10 mouse cellular contexts compared by ENCODE assay signal in genomic region chr9:63980179-63981086, GRCm38 (mm10). TPM values are rescaled to one million over a fixed set of nuclear protein-coding genes. Genes with fewer than 3 reads are reported as not detected.
DNase-seq lines count a peak whose midpoint lies in the region; ATAC-seq and TF ChIP-seq lines count a peak whose summit lies in the region.
"Had no signal": no experiment of that assay in that cellular context is flagged by ENCODE, and none has a peak within 500 bp of the region (broad histone marks: within the 10 kb centered on the region; RNA-seq: fewer than 3 reads in every experiment).

No protein-coding gene starts in this region.

- peak overlapping the region; percentile 69 for H3K9ac ChIP-seq in heart, embryonic 13.5 days
- no peak overlapping the region for H3K9ac ChIP-seq in limb, embryonic 15.5 days

- POLR2A ChIA-PET in Patski (lab: Charles Lee), result interaction anchor here (0.9 kb wide), 1 partner anchor 115 kb away, joined by 3 read pairs; no protein-coding TSS in a partner anchor

- peak overlapping the region; percentile 49 for H3K4me2 ChIP-seq in heart, embryonic 13.5 days
- peak overlapping the region; percentile 28 for H3K4me2 ChIP-seq in limb, embryonic 15.5 days

- H3K4me1 ChIP-seq in heart, embryonic 13.5 days, result peaks cover 100% of the 10 kb centered on the region
- peaks cover 91% of the 10 kb centered on the region for H3K4me1 ChIP-seq in hindbrain, embryonic 10.5 days (replicated peaks)
- H3K4me1 ChIP-seq in limb, embryonic 15.5 days, result peaks cover 91% of the 10 kb centered on the region

- peaks cover 32% of the 10 kb centered on the region for H3K36me3 ChIP-seq in heart, embryonic 13.5 days
- H3K36me3 ChIP-seq in hindbrain, embryonic 10.5 days, result peaks cover 20% of the 10 kb centered on the region
- H3K36me3 ChIP-seq in limb, embryonic 15.5 days, result peaks cover 5% of the 10 kb centered on the region; the same call in 1 of the 2 replicates

- peak overlapping the region; percentile 95 for H3K27ac ChIP-seq in heart, embryonic 13.5 days (replicated peaks)
- H3K27ac ChIP-seq in hindbrain, embryonic 10.5 days, result peak overlapping the region; percentile 74
- peak overlapping the region; percentile 83 for H3K27ac ChIP-seq in limb, embryonic 15.5 days

- in situ Hi-C loops in Patski (cut with MboI; ENCODE audit: low pct_unique_long_range_greater_than_20kb), result no loop called here

- no peak for DNase-seq in heart, adult 8-10 months (ENCODE audit: low spot score)
- peak; percentile 82 for DNase-seq in Patski (ENCODE audit: low read depth, low spot score)
- no peak for DNase-seq in hindbrain, embryonic 10.5 days (ENCODE audit: low spot score)
- no peak for DNase-seq in testis, postnatal 10 days (ENCODE audit: low spot score)
- no peak for DNase-seq in layer of hippocampus, adult 8-10 months (ENCODE audit: low spot score in 2 of 2)
- DNase-seq in urinary bladder, postnatal 14 days (ENCODE audit: low spot score), result no peak
- DNase-seq: adrenal gland, postnatal 25 days; gastrocnemius, postnatal 14 days had no signal

- no peaks in the 10 kb centered on the region for H3K9me3 ChIP-seq in heart, embryonic 13.5 days
- H3K9me3 ChIP-seq in hindbrain, embryonic 10.5 days, result no peaks in the 10 kb centered on the region
- no peaks in the 10 kb centered on the region for H3K9me3 ChIP-seq in limb, embryonic 15.5 days

- CTCF ChIA-PET in Patski (lab: Charles Lee), result interaction anchor here (1.0 to 3.6 kb wide), 6 partner anchors 9 to 52 kb away, joined by 3 to 22 read pairs (median 6); no protein-coding TSS in a partner anchor

- WGBS in heart, embryonic 13.5 days, result 19% methylated on average over 18 of the region's 18 CpGs
- 16% methylated on average over 18 of the region's 18 CpGs for WGBS in hindbrain, embryonic 10.5 days
- 4% methylated on average over 18 of the region's 18 CpGs for WGBS in limb, embryonic 15.5 days

- TF ChIP-seq CTCF in Patski (IDR thresholded peaks at IDR 0.05), result no peak

- no peaks in the 10 kb centered on the region for H3K27me3 ChIP-seq in heart, embryonic 13.5 days (replicated peaks)
- H3K27me3 ChIP-seq in Patski, result no peaks in the 10 kb centered on the region
- H3K27me3 ChIP-seq in hindbrain, embryonic 10.5 days (ENCODE audit: insufficient read depth, poor library complexity, severe bottlenecking), result no peaks in the 10 kb centered on the region
- no peaks in the 10 kb centered on the region for H3K27me3 ChIP-seq in limb, embryonic 15.5 days

- ATAC-seq in heart, embryonic 13.5 days (ENCODE audit: extremely low read depth, insufficient number of reproducible peaks, low FRiP score, low TSS enrichment), result no peak
- peak; percentile 65 for ATAC-seq in Patski
- ATAC-seq in limb, embryonic 15.5 days (ENCODE audit: insufficient number of reproducible peaks, low FRiP score, low TSS enrichment, low read depth), result peak; percentile 74

- no peak overlapping the region for H3K4me3 ChIP-seq in heart, embryonic 13.5 days
- H3K4me3 ChIP-seq in hindbrain, embryonic 10.5 days, result peak overlapping the region; percentile 4; the same call in 1 of the 2 replicates
- no peak overlapping the region for H3K4me3 ChIP-seq in limb, embryonic 15.5 days

RNA-seq across cellular contexts. Expression of gene Smad6, which starts 41.4 kb away (rescaled TPM):
- polyA plus RNA-seq in heart, embryonic 13.5 days (2015; fragmentation: Nextera tagmentation; extraction: Ambion mirVana), result 18.5 and 19.3 TPM in 2 replicates
- 10 to 100 TPM; 10.9 to 16.5 (median 11.9) TPM for total RNA-seq in heart, adult 8-10 months (2022)
- 28.2 TPM for polyA plus RNA-seq in Patski (2021)
- 5.3 and 6.7 TPM in 2 replicates for polyA plus RNA-seq in hindbrain, embryonic 10.5 days (2016; fragmentation: Nextera tagmentation; extraction: Ambion mirVana)
- 7.1 and 9.4 TPM in 2 replicates for polyA plus RNA-seq in limb, embryonic 15.5 days (2015; fragmentation: Nextera tagmentation; extraction: Ambion mirVana)
- total RNA-seq in layer of hippocampus, adult 8-10 months (2022), result 1 to 10 TPM; 1.7 to 2.5 (median 2.0) TPM
